Mouse (Mus musculus) heart, adult 2 months (tissue): ENCODE measurements at regions not wholly inside any gene's neighbourhood (a gene's known extent, or its start where the extent isn't known, plus 50 kb on each side); places are given as distances from the start of the nearest gene placed in this dataset.

Experiments used
- CTCF ChIP-seq: fragments of 200-600 bp; IDR thresholded peaks from 2 replicates; pipeline ENCODE4 v1.8.1; 2022; ENCODE audit warnings: antibody characterized with exemption, mild to moderate bottlenecking, moderate library complexity
- EP300 ChIP-seq: fragments of 200-500 bp; IDR thresholded peaks from 2 replicates; pipeline ENCODE4 v1.6.1; 2011; ENCODE audit warnings: low read depth, low read length, control low read depth; ENCODE audit not compliant: insufficient read depth
- POLR2A ChIP-seq: fragments of 200-500 bp; IDR thresholded peaks from 2 replicates; pipeline ENCODE4 v1.6.1; 2011; ENCODE audit warnings: mild to moderate bottlenecking, low read depth, low read length, control low read depth; ENCODE audit not compliant: insufficient read depth

- TF ChIP-seq POLR2A (no peak), CTCF (no peak), EP300 (no peak)
These were observed 395.2 kb downstream of the Tns3 start for GRCm38 (mm10) chr11:8269171-8269570.
